In genomic region chr4:130050056-130050824, GRCm38 (mm10) we compare ENCODE assay signal across 8 mouse cellular contexts. TPM values are rescaled to one million over a fixed set of nuclear protein-coding genes. Genes with fewer than 3 reads are reported as not detected.
DNase-seq lines count a peak whose midpoint lies in the region; ATAC-seq and TF ChIP-seq lines count a peak whose summit lies in the region.

No protein-coding gene starts in this region.

- H3K4me2 ChIP-seq in heart, postnatal 0 days (ENCODE audit: low read depth, low read length), result no peak overlapping the region
- H3K4me2 ChIP-seq in limb, embryonic 14.5 days (replicated peaks; ENCODE audit: low read depth, low read length, severe bottlenecking), result peak overlapping the region; percentile 86
- H3K4me2 ChIP-seq in midbrain, embryonic 14.5 days (ENCODE audit: low read length), result no peak overlapping the region

- no peak overlapping the region for H3K4me3 ChIP-seq in heart, postnatal 0 days (ENCODE audit: low read depth, low read length)
- H3K4me3 ChIP-seq in limb, embryonic 14.5 days (replicated peaks; ENCODE audit: low read length), result no peak overlapping the region
- no peak overlapping the region for H3K4me3 ChIP-seq in midbrain, embryonic 14.5 days (replicated peaks; ENCODE audit: low read depth, low read length)

- H3K4me1 ChIP-seq in heart, postnatal 0 days (ENCODE audit: control insufficient read depth, insufficient read depth), result 0 out of 2 replicates have a peak, but pooled peaks cover 2% of the 10 kb centered on the region
- H3K4me1 ChIP-seq in limb, embryonic 14.5 days (ENCODE audit: control insufficient read depth, insufficient read depth, low read length), result peaks cover 60% of the 10 kb centered on the region
- peaks cover 15% of the 10 kb centered on the region for H3K4me1 ChIP-seq in midbrain, embryonic 14.5 days (ENCODE audit: control insufficient read depth, insufficient read depth, low read length)

- H3K36me3 ChIP-seq in heart, postnatal 0 days (replicated peaks; ENCODE audit: control insufficient read depth, insufficient read depth, low read length), result no peaks in the 10 kb centered on the region
- H3K36me3 ChIP-seq in limb, embryonic 14.5 days (ENCODE audit: control insufficient read depth, insufficient read depth, low read length), result peaks cover 34% of the 10 kb centered on the region
- no peaks in the 10 kb centered on the region for H3K36me3 ChIP-seq in midbrain, embryonic 14.5 days (ENCODE audit: control insufficient read depth, insufficient read depth, low read length)

- no peak overlapping the region for H3K9ac ChIP-seq in heart, postnatal 0 days (replicated peaks; ENCODE audit: low read depth, low read length)
- H3K9ac ChIP-seq in limb, embryonic 14.5 days (ENCODE audit: low read depth, low read length, severe bottlenecking), result no peak overlapping the region
- no peak overlapping the region for H3K9ac ChIP-seq in midbrain, embryonic 14.5 days (replicated peaks; ENCODE audit: low read length)

- peaks cover 3% of the 10 kb centered on the region; the same call in 1 of the 2 replicates for H3K27me3 ChIP-seq in heart, postnatal 0 days (ENCODE audit: control insufficient read depth, insufficient read depth, low read length)
- no peaks in the 10 kb centered on the region for H3K27me3 ChIP-seq in limb, embryonic 14.5 days (ENCODE audit: control insufficient read depth, insufficient read depth, low read length)
- no peaks in the 10 kb centered on the region for H3K27me3 ChIP-seq in midbrain, embryonic 14.5 days (ENCODE audit: control insufficient read depth, insufficient read depth, low read length)

- 73% methylated on average over 8 of the region's 8 CpGs for WGBS in heart, postnatal 0 days
- 67% methylated on average over 8 of the region's 8 CpGs for WGBS in limb, embryonic 14.5 days
- WGBS in midbrain, embryonic 14.5 days, result 84% methylated on average over 8 of the region's 8 CpGs

- TF ChIP-seq POLR2A in brain, embryonic 14.5 days (IDR thresholded peaks at IDR 0.05; ENCODE audit: borderline replicate concordance, extremely low read depth, insufficient read depth, insufficient read length, poor library complexity, severe bottlenecking), result no peak
- no peak for TF ChIP-seq POLR2A in limb, embryonic 14.5 days (IDR thresholded peaks at IDR 0.05; ENCODE audit: borderline replicate concordance, extremely low read depth, insufficient read depth, insufficient read length)

- peak overlapping the region; percentile 30; the same call in 1 of the 2 replicates for H3K27ac ChIP-seq in heart, postnatal 0 days (ENCODE audit: low read depth)
- peak overlapping the region; percentile 59; the same call in 1 of the 2 replicates for H3K27ac ChIP-seq in limb, embryonic 14.5 days (replicated peaks; ENCODE audit: low read depth, low read length)
- H3K27ac ChIP-seq in midbrain, embryonic 14.5 days (replicated peaks; ENCODE audit: low read depth, low read length), result no peak overlapping the region

- H3K9me3 ChIP-seq in heart, postnatal 0 days (replicated peaks; ENCODE audit: control insufficient read depth, low read length), result no peaks in the 10 kb centered on the region
- no peaks in the 10 kb centered on the region for H3K9me3 ChIP-seq in limb, embryonic 14.5 days (ENCODE audit: control insufficient read depth, low read length)
- no peaks in the 10 kb centered on the region for H3K9me3 ChIP-seq in midbrain, embryonic 14.5 days (ENCODE audit: control insufficient read depth, low read length)

- TF ChIP-seq EP300 in heart, postnatal 0 days (IDR thresholded peaks at IDR 0.05; ENCODE audit: low read depth), result no peak

- ATAC-seq in heart, postnatal 0 days (ENCODE audit: insufficient read depth, low read depth), result 0 out of 2 replicates have a peak, but pooled peaks have one; percentile 31
- ATAC-seq in limb, embryonic 14.5 days (ENCODE audit: low FRiP score, low read depth), result no peak
- ATAC-seq in midbrain, embryonic 14.5 days (ENCODE audit: low FRiP score, low TSS enrichment), result no peak
- ATAC-seq in inflammation-experienced regulatory T-cells, adult 6 months, result no peak

- peak; percentile 91 for DNase-seq in Muller cell, postnatal 12 days (ENCODE audit: inconsistent ontology term)
- peak; percentile 46 for DNase-seq in brain, embryonic 14.5 days (ENCODE audit: low read depth)
- no peak for DNase-seq in heart, postnatal 0 days (ENCODE audit: low spot score)
- DNase-seq in limb, embryonic 14.5 days (ENCODE audit: low spot score), result peak; percentile 71
- DNase-seq in testis, postnatal 10 days (ENCODE audit: low spot score), result peak; percentile 78
- DNase-seq in thymus, postnatal 10 days (ENCODE audit: low spot score in 2 of 2), result no peak
- no peak for DNase-seq in midbrain, embryonic 14.5 days

- TF ChIP-seq CTCF in brain, embryonic 14.5 days (IDR thresholded peaks at IDR 0.05; ENCODE audit: borderline replicate concordance, extremely low read depth, insufficient read depth, insufficient read length), result no peak
- no peak for TF ChIP-seq CTCF in heart, postnatal 0 days (IDR thresholded peaks at IDR 0.05; ENCODE audit: low read depth)

RNA-seq across cellular contexts. Expression of gene Col16a1, which starts 2.6 kb away (rescaled TPM):
- 16.7 and 17.1 TPM in 2 replicates for polyA plus RNA-seq in brain, embryonic 14.5 days (2012; rRNA removed)
- 21.6 and 67.5 TPM in 2 replicates for total RNA-seq in heart, postnatal 0 days (2014; rRNA removed; ENCODE audit: low replicate concordance)
- 9.9 and 11.6 TPM in 2 replicates for polyA plus RNA-seq in heart, postnatal 0 days (2015; fragmentation: Nextera tagmentation; extraction: Ambion mirVana)
- polyA plus RNA-seq in limb, embryonic 14.5 days (2012; rRNA removed), result 254 and 284 TPM in 2 replicates
- polyA plus RNA-seq in limb, embryonic 14.5 days (2014; fragmentation: Nextera tagmentation; extraction: Ambion mirVana), result 153 TPM in 2 replicates
- 4.3 and 4.4 TPM in 2 replicates for polyA plus RNA-seq in midbrain, embryonic 14.5 days (2014; fragmentation: Nextera tagmentation; extraction: Ambion mirVana)
- not detected for polyA plus RNA-seq in inflammation-experienced regulatory T-cells, adult 6 months (2017; shearing (Covaris generic))

RNA-seq across cellular contexts. Expression of gene Pef1, which starts 52.1 kb away (rescaled TPM):
- polyA plus RNA-seq in brain, embryonic 14.5 days (2012; rRNA removed), result 59.7 and 71.4 TPM in 2 replicates
- 70.8 and 98.8 TPM in 2 replicates for total RNA-seq in heart, postnatal 0 days (2014; rRNA removed; ENCODE audit: low replicate concordance)
- 49.2 and 50.7 TPM in 2 replicates for polyA plus RNA-seq in heart, postnatal 0 days (2015; fragmentation: Nextera tagmentation; extraction: Ambion mirVana)
- 55.8 and 71.7 TPM in 2 replicates for polyA plus RNA-seq in limb, embryonic 14.5 days (2012; rRNA removed)
- 74.6 and 75.4 TPM in 2 replicates for polyA plus RNA-seq in limb, embryonic 14.5 days (2014; fragmentation: Nextera tagmentation; extraction: Ambion mirVana)
- polyA plus RNA-seq in midbrain, embryonic 14.5 days (2014; fragmentation: Nextera tagmentation; extraction: Ambion mirVana), result 68.8 and 71.6 TPM in 2 replicates
- polyA plus RNA-seq in inflammation-experienced regulatory T-cells, adult 6 months (2017; shearing (Covaris generic)), result 10 to 100 TPM; 35.8 to 44.4 (median 36.9) TPM

Comparison
In these comparisons a context has a peak if more than half of its experiments do, and no peak if none do; other contexts are left out.
1. DNase-seq: peak in Muller cell, postnatal 12 days (single experiment), brain, embryonic 14.5 days (single experiment), limb, embryonic 14.5 days (single experiment) and testis, postnatal 10 days (single experiment); none in heart, postnatal 0 days (single experiment), thymus, postnatal 10 days (0 of 2) and midbrain, embryonic 14.5 days (single experiment).